Mouse (Mus musculus) cerebellum, postnatal 4 days (tissue): ENCODE data around the gene Ankle1.

ENCODE experiments used
- DNase-seq, 2 experiments: peaks; one replicate each; pipeline ENCODE4 v3.0.0; 2022; ENCODE audit warnings: low spot score in 2 of 2, mixed read lengths in 1 of 2

Ankle1 gene

DNA sequence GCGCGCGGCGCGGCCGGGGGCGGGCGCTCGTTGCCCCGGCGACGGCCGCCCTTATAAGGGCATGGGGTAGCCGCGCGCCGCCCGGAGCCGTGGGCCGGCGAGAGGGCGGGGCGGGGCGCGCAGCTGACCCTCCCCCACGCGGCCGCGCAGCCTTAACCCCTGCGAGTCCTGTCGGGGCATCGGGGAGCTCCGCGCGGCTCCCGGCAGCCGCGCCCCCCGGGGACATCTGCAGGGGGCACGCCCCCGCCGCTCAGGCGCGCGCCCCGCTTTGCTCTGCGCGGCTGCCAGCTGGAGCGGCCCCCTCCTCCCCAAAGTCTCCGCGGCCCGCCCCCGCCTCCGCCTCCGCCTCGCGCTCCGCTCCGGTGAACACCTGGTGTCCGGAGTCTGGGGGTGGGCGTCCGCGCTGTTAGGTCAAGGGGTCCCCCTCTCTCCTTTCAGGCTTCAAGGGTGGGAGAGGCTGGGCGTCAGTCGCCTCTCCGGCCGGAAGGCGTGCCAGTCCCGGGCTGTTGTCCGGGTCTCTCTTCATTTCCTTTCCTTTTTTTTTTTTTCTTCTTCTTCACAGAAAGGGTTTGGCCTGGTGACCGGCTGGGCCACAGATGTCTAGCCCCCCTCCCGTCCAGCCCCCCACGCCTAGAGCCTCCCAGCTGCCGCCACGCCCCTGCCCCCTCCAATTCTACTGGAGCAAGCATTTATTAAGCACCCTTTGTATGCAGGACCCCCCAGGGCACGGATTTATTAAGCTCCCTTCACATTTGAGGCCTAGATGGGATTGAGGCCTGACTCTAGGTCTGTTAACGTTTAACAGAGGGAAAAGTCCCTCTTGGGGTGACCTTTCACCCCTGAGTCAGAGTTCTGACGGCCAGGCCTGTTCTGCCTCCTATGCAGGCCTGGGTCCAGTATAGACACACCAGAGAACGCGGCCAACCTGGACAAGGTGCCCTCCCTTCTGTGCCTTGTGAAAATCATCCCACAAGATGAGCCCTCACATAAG, 23.5 kb upstream of the Ankle1 start:
- DNase-seq, result peak; percentile 61 to 81

DNA sequence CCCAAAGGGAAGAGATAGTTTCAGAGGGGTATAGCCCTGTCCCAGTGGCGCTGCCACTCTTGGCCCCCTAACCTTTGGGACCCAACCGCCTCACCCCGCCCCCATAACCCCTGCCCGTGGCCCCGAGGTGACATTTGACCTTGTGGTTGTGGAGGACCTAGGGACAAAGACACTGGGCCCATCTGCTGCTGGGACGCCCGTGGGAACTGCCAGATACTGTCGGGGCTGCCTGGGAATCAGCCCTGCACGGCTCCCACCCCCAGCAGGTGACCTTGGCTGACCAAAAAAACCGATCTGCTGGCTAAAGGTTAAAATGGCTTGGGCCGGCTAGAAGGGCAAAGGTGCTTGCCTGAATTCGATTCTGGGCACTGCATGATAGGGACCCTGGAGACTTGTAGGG, 22.4 kb upstream of the Ankle1 start:
- DNase-seq, result no peak

DNA sequence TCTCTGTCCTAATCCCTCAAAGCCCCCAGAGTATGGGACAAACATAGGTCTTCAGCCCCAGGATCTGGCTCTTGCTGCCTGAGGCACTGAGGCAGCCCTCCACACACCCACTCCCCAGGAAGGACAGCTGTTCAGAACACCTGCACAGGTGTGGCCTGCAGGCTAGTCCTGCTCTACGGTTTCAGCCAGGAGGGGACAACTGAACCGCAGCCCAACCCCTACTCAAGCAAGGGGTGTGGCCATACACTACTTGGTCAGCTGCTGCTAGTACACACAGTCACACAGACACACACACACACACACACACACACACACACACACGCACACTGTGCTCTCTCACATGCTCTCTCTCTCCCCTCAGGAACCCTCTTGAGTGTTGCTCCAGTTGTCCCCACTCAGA, 21.9 kb upstream of the Ankle1 start:
- DNase-seq, result no peak

DNA sequence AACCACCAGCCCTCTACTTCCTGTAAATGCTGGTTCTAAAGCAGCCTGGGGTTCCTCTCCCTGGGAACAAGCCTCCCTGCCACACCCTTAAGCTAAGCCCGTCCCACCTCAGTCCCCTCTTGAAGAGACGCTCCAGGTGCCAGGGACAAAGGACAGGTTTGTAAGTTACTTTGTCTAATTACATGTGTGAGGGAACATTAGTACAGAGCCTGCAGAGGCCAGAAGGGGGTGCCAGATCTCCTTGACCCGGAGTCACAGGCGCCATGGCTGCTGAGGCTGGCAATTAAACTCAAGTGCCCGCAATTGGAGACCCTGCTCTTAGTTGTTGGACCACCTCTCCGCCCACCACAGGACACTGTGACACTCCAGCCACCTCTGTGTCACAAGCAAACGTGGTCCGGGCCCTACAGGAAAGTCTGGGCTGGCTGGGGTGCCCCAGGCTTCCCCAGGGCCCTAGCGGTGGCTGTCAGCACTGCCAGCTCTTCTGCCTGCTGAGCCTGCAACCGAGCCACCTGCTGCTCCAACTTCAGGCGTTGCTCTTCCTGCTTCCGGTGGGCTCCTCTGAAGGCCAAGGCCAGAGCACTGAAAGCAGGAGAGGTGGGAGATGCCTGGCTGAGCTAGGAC, 20.5 kb upstream of the Ankle1 start:
- no peak for DNase-seq

DNA sequence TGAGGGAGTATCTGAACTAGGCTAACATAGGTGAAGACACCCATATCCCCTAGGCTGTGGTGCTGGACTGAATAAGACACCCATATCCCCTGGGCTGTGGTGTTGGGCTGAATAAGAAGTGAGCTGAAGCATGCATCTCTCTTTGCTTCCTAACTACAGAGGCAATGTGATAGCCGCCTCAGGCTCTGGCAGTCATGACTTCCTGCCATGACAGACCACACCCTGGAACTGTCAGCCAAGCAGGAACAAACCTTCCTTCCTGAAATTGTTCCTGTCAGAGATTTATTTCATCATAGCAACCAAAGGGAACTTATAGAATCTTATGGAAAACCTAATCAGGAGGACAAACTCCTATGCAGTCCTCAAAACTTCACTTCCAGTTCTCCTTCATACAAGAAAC, 17.5 kb upstream of the Ankle1 start:
- no peak for DNase-seq

DNA sequence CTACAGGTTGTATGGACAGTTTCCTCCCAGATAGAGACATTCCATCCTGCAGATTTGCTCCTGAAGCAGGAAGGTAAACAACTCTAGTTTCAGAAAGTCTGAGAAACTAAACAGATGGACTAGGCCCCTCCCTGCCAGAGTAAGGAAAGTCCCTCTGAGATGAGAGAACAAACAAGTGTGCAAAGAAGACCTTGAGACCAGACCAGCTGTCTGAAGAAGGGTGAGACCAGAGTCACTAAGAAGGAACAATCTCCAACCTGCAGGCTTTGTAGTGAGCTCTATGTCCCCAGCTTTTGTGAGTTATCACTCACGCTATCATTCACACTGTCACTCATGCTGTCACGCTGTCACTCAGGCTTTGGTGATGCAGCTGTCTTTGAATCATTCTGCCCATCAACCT, 14.1 kb upstream of the Ankle1 start:
- no peak for DNase-seq

DNA sequence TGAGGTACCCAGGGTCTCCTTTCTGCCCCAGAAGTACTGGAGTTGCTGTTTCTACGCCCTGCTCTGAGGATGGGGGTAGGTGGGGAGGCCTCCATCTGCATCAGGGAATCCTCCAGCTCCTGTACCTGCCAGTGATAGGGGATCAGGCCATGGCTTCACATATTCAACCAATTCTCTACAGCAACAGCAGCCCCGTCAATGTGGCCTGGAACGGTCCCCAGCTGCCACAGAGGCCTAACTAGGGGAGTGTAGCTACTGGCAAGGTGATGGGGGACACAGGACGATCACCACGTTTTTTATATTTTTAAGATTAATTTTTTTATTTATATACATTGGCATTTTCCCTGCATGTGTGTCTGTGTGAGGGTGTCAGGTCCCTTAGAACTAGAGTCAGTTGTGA, 13.4 kb upstream of the Ankle1 start:
- DNase-seq, result no peak

DNA sequence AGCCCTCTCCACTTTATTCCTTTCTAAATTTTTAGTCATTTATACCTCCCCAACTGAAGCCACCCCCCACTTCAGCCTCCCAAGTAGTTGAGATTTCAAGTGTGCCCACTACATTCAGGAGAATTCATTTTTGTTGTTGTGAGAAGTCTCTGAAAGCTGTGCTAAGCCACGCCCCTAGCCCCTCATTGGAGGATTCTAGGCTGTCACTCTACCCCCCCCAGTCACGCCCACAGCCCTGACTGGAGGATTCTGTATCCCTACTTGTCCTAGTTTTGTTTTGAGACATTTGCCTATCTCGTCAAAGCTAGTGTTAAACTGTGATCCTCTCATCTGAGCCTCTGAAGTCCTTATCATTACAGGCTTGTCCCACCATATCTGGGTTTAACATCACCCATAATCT, 12.9 kb upstream of the Ankle1 start:
- no peak for DNase-seq

DNA sequence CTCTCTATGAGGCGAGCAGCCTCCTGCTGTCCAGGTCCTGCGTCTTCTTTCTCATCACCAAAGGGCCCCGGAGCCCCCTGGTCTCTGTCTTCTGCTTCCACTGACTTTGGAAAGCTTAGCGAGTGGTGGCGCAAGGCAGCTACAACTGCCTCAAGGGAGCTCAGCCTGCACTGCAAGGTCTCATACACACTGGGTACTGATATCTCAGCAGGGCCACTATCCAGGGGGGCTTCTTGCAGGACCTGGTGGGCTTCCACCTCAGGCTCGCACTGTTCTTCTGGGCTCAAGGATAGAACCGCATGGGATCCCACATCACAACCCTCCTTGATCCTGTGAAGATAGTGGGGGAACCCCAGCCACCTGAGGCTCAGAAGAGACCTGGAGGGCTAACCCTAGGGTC, 11.3 kb upstream of the Ankle1 start:
- no peak for DNase-seq

DNA sequence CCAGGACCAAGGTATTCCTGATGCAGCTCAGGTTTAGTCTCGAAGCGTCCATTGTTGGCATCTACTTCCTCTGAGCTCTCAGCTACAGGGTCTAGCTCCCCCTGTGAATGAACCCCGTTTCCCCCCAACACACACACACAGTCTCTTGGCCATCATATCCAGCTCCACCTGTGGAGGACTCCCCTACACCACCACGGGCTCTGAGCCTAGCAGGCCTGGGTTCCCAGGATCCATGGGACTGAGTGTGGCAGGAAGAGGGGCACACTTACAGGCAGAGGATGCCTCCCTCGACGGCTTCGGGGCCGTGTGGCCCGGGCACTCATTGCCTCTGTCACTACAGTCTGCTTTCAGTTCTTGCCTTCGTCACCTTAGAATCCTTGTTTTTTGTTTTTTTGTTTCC, 10.7 kb upstream of the Ankle1 start:
- no peak for DNase-seq

DNA sequence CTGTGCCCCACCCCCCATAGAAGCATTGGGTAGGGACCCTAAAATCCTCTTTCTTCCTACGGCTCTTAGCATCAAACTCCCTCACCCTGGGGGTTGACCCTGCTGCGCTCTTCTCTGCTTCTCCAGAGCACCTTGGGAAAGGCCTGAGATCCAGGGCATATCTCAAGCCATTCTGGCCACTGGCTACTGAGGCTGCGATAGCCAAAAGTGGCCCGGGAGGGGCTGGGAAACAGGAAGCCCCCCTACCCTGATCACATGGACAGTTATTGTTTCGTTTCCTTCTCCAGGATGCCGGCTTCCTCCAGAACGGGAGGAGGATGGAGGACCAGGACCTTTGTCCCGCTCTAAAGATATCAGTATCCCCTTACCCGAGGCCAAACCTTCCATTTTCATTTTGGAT, 10.2 kb upstream of the Ankle1 start, which contains the start of gene Ushbp1:
TSS of gene Ushbp1 (minus strand) at position 174 of the 400 bp plus-strand sequence.
- DNase-seq, result no peak

DNA sequence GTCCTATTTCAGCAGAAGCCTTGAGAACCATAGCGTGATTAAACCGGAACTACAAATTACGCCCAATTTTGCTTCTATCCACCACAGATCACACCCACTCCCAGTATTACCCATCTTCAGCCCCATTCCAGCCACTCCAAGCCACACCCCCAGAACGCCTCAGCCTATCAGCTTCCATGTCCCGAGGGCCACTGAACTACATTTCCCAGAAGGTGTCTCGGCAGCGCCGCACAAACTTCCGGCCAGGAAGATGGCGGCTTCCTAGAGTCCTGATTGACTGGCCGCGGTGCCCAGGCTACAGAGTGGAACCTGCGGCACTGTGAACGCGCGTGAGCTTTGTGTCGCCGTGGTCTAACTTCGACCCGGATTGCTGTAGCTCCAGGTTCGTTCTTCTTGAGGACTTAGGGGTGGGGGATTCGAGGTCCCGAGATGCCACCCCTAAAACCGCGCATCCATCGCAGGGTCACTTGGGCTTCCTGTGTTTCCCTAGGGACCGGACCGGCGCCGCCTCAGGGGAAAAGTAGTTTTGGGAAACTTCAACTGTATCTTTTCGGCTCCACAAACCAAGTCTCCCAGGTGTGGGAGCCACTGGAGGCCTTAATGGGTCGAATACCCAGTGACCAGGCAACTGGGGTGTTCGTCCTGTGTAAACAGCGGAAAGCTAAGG, 9.0 kb upstream of the Ankle1 start, which contains the start of gene Babam1:
TSS of gene Babam1 (plus strand) at position 223 of the 667 bp plus-strand sequence.
- DNase-seq, result peak; percentile 74 to 87

DNA sequence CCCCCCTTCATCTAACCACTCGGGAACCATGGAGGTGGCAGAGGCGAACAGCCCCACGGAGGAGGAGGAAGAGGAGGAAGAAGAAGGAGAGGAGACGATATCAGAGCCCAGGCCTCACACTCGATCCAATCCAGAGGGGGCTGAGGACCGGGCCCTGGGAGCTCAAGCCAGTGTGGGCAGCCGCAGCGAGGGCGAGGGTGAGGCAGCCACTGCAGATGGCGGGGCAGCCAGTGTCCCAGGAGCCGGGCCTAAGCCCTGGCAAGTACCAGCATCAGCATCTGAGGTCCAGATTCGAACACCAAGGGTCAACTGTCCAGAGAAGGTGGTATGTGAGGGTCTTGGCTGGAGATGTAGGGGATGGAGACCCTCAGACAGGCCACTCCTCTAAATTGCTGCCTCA, 8.1 kb upstream of the Ankle1 start:
- no peak for DNase-seq

DNA sequence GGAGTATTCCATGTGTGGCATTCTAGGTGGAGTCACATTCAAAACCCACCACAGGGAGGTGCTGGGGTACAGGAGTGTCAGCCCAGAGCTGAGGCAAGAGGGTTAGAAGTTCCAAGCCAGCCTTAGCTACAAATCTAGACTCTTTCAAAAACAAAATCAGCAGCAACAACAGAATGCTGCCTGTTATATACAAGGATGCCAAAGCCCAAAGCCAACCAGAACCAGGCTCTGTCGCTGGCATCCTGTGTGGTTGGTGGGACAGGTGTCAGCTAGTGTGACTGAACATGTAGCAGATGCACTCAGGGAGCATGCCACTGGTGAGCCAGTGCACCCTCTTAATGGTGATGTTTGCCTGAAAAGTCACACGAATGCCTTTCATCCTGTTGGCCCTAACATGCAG, 5.0 kb upstream of the Ankle1 start:
- peak in 1 of 2 experiments; percentile 14 for DNase-seq

DNA sequence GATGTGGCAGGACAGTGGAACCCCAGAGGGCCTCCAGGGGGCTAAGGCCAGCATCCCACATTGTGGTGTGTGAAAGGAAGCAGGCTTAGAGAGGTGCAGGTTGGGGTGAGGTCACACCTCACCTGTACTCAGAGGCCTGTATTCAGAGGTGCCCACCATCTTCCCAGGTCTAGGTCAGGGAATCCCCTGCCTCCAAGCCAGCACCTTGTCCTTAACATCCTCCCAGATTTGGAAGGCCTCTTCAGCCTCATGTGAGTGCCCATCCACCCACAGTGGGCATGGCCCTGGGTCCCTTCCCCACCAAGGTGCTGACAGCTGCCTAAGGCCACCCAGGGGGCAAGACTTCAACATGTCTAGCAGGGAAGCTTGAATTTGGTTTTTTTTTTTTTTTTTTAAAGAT, 4.4 kb upstream of the Ankle1 start:
- peak in 1 of 2 experiments; percentile 13 for DNase-seq

DNA sequence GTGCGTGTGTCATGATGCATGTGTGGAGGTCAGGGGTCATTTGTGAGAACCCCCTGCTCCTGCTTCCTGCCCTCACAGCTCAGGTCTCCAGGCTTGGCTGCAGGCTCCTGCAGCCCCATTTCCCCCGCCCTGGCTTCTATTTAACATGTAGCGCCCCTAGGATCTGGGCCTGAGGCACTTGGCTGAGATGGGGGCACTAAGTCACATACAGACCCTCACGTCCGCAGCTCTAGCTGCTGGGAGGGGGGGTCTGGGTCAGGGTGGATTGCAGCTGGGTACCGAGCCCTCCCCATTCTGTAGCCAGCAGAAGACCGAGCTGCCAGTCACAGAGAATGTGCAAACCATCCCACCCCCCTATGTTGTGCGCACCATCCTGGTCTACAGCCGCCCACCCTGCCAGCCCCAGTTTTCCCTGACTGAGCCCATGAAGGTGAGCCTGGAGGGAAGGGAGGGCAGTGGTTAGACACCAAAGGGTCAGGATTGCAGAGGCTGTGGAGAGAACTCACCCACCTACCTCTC, 3.3 kb upstream of the Ankle1 start:
- no peak for DNase-seq

DNA sequence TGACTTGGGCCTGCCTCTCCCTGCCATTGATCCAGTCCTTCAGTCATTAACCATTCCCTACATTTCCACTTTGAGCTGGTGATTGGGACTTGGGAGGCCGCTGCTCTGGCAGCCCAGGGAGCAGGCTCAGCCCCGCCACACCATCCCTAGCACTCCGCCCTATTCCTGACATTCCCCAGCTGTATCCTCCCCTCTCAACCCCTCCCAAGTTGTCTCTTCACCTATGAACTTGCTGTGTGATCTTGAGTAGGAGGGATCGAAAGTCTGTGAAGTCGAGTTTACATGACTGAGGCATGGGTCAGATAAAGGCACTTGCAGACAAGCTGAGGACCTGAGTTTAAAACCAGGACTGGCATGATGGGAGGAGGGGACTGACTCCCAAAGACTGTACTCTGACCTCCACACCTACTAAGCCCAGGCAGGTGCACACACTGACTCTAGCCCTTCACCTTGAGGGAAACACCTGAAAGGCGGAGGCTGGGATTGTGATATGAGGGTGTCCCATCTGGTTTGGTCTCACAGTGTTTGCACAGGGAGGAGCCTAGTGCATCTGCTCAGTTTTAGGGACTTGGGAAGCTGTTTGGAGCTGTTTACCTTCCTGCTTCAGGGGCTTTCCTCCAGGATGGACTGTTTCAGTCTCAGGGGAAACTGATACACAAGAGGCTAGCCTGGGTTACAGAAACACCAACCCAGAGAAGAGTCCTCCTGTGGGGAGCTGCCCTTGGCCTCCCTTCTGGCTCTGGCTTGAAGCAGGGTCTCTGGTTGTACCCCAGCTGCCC, 2.5 kb upstream of the Ankle1 start:
- DNase-seq, result no peak

DNA sequence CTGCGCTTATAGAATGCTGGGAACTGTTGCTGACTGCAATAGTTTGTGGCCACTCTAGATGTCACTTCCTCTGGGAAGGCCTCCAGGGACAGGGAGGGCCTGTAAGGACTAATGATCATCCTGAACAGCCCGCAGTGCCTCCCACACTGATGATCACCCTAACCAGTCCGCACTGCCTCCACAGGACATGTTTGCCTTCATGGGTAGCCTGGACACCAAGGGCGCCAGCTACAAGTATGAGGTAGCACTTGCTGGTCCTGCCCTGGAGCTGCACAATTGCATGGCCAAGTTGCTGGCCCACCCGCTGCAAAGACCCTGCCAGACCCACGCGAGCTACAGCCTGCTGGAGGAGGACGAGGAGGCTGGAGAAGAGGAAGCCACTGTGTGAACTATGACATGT, 1.8 kb upstream of the Ankle1 start:
- no peak for DNase-seq

DNA sequence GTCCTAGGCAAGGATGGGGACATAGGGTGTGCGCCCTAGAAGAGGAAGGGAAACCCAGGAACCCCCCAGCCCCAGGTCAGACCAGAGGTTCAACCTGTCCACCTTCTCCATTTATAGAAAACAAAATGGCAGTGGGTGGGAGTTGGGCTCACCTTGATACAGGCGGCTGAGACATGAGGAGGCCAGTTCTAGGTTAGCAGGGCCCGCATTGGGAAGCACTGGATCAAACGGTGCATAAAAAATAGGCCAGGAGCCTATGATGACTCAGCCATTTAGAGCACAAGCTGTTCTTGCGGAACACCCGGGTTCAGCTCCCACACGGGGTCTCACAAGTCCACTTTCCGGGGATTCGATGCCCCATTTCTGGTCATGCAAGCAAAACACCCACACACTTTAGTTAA, 859 bp upstream of the Ankle1 start:
- DNase-seq, result no peak

DNA sequence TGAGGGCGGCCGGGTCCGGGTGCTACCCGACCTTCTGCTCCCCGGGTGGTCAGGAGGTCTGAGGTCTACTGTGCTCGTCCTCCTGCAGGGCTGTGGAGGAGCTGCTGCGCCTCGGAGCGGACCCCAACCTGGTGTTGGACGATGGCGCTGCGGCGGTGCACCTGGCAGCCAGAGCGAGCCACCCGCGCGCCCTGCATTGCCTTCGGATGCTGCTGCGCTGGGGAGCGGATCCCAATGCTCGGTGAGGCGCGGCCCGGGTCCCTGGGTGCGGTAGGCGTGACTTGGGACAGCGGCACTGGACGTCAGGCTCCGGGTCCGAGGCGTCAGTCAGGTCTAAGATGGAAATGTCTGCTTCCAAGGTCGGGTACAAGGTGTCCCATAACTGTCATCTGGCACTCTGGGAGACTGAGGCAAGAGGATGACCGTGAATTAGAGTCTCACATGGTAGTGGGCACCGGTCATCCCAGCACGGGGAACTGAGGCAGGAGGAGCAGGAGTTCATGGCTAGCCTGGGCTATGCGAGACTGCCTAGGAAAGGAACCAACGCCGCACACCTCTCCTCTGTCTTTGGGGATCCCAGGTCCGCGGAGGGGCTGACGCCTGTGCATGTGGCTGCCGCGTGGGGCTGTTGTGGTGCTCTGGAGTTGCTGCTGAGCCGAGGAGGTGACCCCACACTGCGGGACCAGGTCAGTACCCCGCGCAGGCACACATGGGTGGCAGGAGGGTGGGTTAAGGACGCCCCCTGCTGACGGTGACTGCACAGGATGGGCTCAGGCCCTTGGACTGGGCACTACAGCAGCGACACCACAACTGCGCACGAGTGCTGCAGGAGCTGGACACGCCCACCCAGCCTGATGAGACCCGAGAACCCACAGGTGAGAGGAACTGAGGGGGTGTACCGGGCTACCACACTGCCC, 547 bp downstream of the Ankle1 start:
- DNase-seq, result peak in 1 of 2 experiments; percentile 67
